Mouse (Mus musculus): ENCODE data around the gene Duxbl2. TPM values are rescaled to one million over a fixed set of nuclear protein-coding genes. Genes with fewer than 3 reads are reported as not detected.
"Not testable (repeated sequence)": the region's sequence is repeated elsewhere in the genome, so short reads cannot be mapped to it uniquely, and the experiment has no call there.

Gene Duxbl2
- under 1 TPM in 3 of 4 experiments, not detected in 1; 0.26 to 0.86 (median 0.70) TPM for total RNA-seq (2022)

- DNase-seq = not testable (repeated sequence)
Observed at GRCm38 (mm10) chr14:26118150-26118549, at the start of gene Duxbl2. Gene Duxbl2 (plus strand): TSS chr14:26118349.

- not testable (repeated sequence) for DNase-seq
Observed at GRCm38 (mm10) chr14:26076620-26077390, 41.3 kb upstream of the Duxbl2 start.

GRCm38 (mm10) chr14:26081216-26081615 lies 36.9 kb upstream of the Duxbl2 start, which contains the start of gene Cphx2:
Gene Cphx2 (plus strand): TSS chr14:26081516.
- not testable (repeated sequence) for DNase-seq

GRCm38 (mm10) chr14:26081997-26082396 lies 36.2 kb upstream of the Duxbl2 start, which contains the start of gene Cphx3:
Gene Cphx3 (plus strand): TSS chr14:26082297.
- DNase-seq = not testable (repeated sequence)

GRCm38 (mm10) chr14:26097622-26098021 lies 20.5 kb upstream of the Duxbl2 start:
- not testable (repeated sequence) for DNase-seq

- DNase-seq = not testable (repeated sequence)
Observed at GRCm38 (mm10) chr14:26118550-26119000, 426 bp downstream of the Duxbl2 start.

- not testable (repeated sequence) for DNase-seq
Observed at GRCm38 (mm10) chr14:26119095-26119494, 946 bp downstream of the Duxbl2 start.

- not testable (repeated sequence) for DNase-seq
Observed at GRCm38 (mm10) chr14:26147095-26147494, 28.9 kb downstream of the Duxbl2 start.

GRCm38 (mm10) chr14:26156032-26156431 lies 37.9 kb downstream of the Duxbl2 start:
- DNase-seq = not testable (repeated sequence)

GRCm38 (mm10) chr14:26161156-26161555 lies 43.0 kb downstream of the Duxbl2 start:
- not testable (repeated sequence) for DNase-seq

- DNase-seq = not testable (repeated sequence)
Observed at GRCm38 (mm10) chr14:26162423-26162822, 44.3 kb downstream of the Duxbl2 start.

GRCm38 (mm10) chr14:26165266-26165665 lies 47.1 kb downstream of the Duxbl2 start:
- not testable (repeated sequence) for DNase-seq

- DNase-seq = not testable (repeated sequence)
Observed at GRCm38 (mm10) chr14:26173955-26174354, 55.8 kb downstream of the Duxbl2 start.

GRCm38 (mm10) chr14:26175028-26175427 lies 56.9 kb downstream of the Duxbl2 start:
- DNase-seq = not testable (repeated sequence)

Other genes starting within 250 kb of the Duxbl2 start
- gene Plac9a, start 215.2 kb upstream of the Duxbl2 start, total RNA-seq (2022) = 1 to 10 TPM; 1.3 to 2.8 (median 1.9) TPM
- 1 to 10 TPM; 1.5 to 3.1 (median 1.8) TPM for gene Tmem254a, start 190.7 kb upstream of the Duxbl2 start, total RNA-seq (2022)
- not detected for gene Cphx1, start 180.0 kb upstream of the Duxbl2 start, total RNA-seq (2022)
- under 1 TPM in 1 of 4 experiments, not detected in 3; 0.62 TPM for gene Duxbl1, start 139.8 kb upstream of the Duxbl2 start, total RNA-seq (2022)
- gene Gm9780, start 75.6 kb upstream of the Duxbl2 start, total RNA-seq (2022) = 10 to 100 TPM in 3 of 4 experiments, 1 to 10 TPM in 1; 7.3 to 20.4 (median 17.7) TPM
- gene Tmem254c, start 51.0 kb upstream of the Duxbl2 start, total RNA-seq (2022) = 10 to 100 TPM in 3 of 4 experiments, 1 to 10 TPM in 1; 8.7 to 18.2 (median 12.9) TPM
- not detected for gene Cphx2, start 36.8 kb upstream of the Duxbl2 start, total RNA-seq (2022)
- not detected for gene Cphx3, start 36.1 kb upstream of the Duxbl2 start, total RNA-seq (2022)
- gene Plac9b, start 64.1 kb downstream of the Duxbl2 start, total RNA-seq (2022) = 10 to 100 TPM; 37.8 to 52.7 (median 49.5) TPM
- 10 to 100 TPM in 1 of 4 experiments, 1 to 10 TPM in 3; 3.5 to 14.2 (median 7.8) TPM for gene Tmem254b, start 88.7 kb downstream of the Duxbl2 start, total RNA-seq (2022)
- under 1 TPM in 1 of 4 experiments, not detected in 3; 0.81 TPM for gene Duxbl3, start 139.6 kb downstream of the Duxbl2 start, total RNA-seq (2022)